8 mouse cellular contexts compared by ENCODE assay signal in the genomic region with DNA sequence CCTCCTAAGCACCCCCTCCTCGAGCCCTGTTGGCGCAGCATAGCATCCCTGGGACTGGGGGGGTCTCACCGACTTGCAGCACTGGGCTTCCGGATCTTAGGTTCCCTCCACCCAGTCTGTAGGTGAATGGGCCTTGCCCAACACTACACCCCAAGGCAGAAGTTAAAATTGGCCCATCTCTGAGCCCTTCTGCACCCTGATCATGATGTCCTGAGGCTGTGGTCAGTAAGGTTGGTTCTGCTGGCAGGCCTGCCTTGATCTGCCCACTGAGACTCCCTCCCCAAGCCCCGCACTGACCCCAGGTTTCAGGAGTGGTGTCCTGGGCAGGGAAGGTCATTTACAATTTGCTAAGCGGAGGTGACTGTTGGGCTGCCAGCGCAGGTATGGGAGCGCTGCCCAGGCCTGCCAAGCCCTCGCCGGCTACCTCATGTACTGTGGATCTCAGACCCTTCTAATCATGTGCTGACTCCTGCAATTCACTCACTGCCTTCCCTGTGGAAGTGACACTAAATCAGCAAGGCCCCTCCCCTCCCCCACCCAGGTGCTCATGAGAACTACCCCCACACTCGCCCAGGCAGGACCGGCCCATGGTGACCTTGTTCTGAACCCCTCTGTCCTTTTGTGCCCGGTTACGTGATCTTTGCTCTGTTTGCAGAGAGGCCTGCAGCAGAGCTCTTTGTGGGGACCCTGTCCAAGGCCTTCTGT. TPM values are rescaled to one million over a fixed set of nuclear protein-coding genes. Genes with fewer than 3 reads are reported as not detected.
A peak's percentile ranks its signal among the peaks of the same experiment; 100 is the strongest.
DNase-seq lines count a peak whose midpoint lies in the region; ATAC-seq and TF ChIP-seq lines count a peak whose summit lies in the region.

No protein-coding gene starts in this region.

- H3K4me1 ChIP-seq in liver, adult 2 months (ENCODE audit: control insufficient read depth, insufficient read depth, low read length), result peaks cover 30% of the 10 kb centered on the region
- H3K4me1 ChIP-seq in embryonic facial prominence, embryonic 14.5 days (ENCODE audit: control insufficient read depth, insufficient read depth, low read length), result peaks cover 44% of the 10 kb centered on the region
- peaks cover 6% of the 10 kb centered on the region for H3K4me1 ChIP-seq in hindbrain, embryonic 16.5 days (ENCODE audit: control insufficient read depth, insufficient read depth, low read depth, low read length)
- peaks cover 8% of the 10 kb centered on the region for H3K4me1 ChIP-seq in midbrain, embryonic 15.5 days

- no peak for ATAC-seq in embryonic facial prominence, embryonic 14.5 days (ENCODE audit: low read depth)
- no peak for ATAC-seq in hindbrain, embryonic 16.5 days
- no peak for ATAC-seq in midbrain, embryonic 15.5 days (replicated peaks)

- 29% methylated on average over 14 of the region's 14 CpGs for WGBS in liver, adult 2 months
- WGBS in embryonic facial prominence, embryonic 14.5 days, result 71% methylated on average over 14 of the region's 14 CpGs
- WGBS in hindbrain, embryonic 16.5 days, result 72% methylated on average over 14 of the region's 14 CpGs
- 84% methylated on average over 14 of the region's 14 CpGs for WGBS in midbrain, embryonic 15.5 days

- H3K9me3 ChIP-seq in embryonic facial prominence, embryonic 14.5 days (ENCODE audit: control insufficient read depth, low read length), result no peaks in the 10 kb centered on the region
- H3K9me3 ChIP-seq in hindbrain, embryonic 16.5 days (ENCODE audit: control insufficient read depth, low read length), result no peaks in the 10 kb centered on the region
- H3K9me3 ChIP-seq in midbrain, embryonic 15.5 days, result no peaks in the 10 kb centered on the region

- intact Hi-C loops in left cerebral cortex, postnatal 36 days (cut with DNase I), result no loop called here

- H3K9ac ChIP-seq in liver, adult 2 months (ENCODE audit: low read depth, low read length), result no peak overlapping the region
- peak overlapping the region; percentile 5 for H3K9ac ChIP-seq in embryonic facial prominence, embryonic 14.5 days (ENCODE audit: low read depth, low read length)
- H3K9ac ChIP-seq in hindbrain, embryonic 16.5 days (ENCODE audit: low read depth, low read length), result no peak overlapping the region
- H3K9ac ChIP-seq in midbrain, embryonic 15.5 days, result no peak overlapping the region

- no peak for TF ChIP-seq CTCF in liver, adult 2 months (IDR thresholded peaks at IDR 0.05; ENCODE audit: low read depth, low read length)

- H3K27me3 ChIP-seq in liver, adult 2 months (ENCODE audit: control insufficient read depth, insufficient read depth, low read length), result no peaks in the 10 kb centered on the region
- H3K27me3 ChIP-seq in embryonic facial prominence, embryonic 14.5 days (replicated peaks; ENCODE audit: control insufficient read depth, insufficient read depth, low read length), result no peaks in the 10 kb centered on the region
- no peaks in the 10 kb centered on the region for H3K27me3 ChIP-seq in hindbrain, embryonic 16.5 days (replicated peaks; ENCODE audit: control insufficient read depth, insufficient read depth, low read length)
- no peaks in the 10 kb centered on the region; the same call in 1 of the 2 replicates for H3K27me3 ChIP-seq in midbrain, embryonic 15.5 days (replicated peaks)

- H3K4me2 ChIP-seq in embryonic facial prominence, embryonic 14.5 days (ENCODE audit: low read depth, low read length), result no peak overlapping the region
- no peak overlapping the region for H3K4me2 ChIP-seq in hindbrain, embryonic 16.5 days (ENCODE audit: low read length)
- no peak overlapping the region for H3K4me2 ChIP-seq in midbrain, embryonic 15.5 days

- H3K27ac ChIP-seq in liver, adult 2 months (replicated peaks; ENCODE audit: insufficient read depth, low read depth, low read length), result peak overlapping the region; percentile 84
- peak overlapping the region; percentile 92 for H3K27ac ChIP-seq in embryonic facial prominence, embryonic 14.5 days (replicated peaks; ENCODE audit: low read depth, low read length)
- peak overlapping the region; percentile 55 for H3K27ac ChIP-seq in hindbrain, embryonic 16.5 days (ENCODE audit: low read depth, low read length)
- peak overlapping the region; percentile 30 for H3K27ac ChIP-seq in midbrain, embryonic 15.5 days

- no peak overlapping the region for H3K4me3 ChIP-seq in liver, adult 2 months (ENCODE audit: insufficient read depth, low read depth, low read length)
- no peak overlapping the region for H3K4me3 ChIP-seq in embryonic facial prominence, embryonic 14.5 days (ENCODE audit: low read depth, low read length)
- no peak overlapping the region for H3K4me3 ChIP-seq in hindbrain, embryonic 16.5 days (ENCODE audit: low read length)
- no peak overlapping the region for H3K4me3 ChIP-seq in midbrain, embryonic 15.5 days

- no peaks in the 10 kb centered on the region for H3K79me2 ChIP-seq in liver, adult 2 months (ENCODE audit: control insufficient read depth, insufficient read depth, low read length)

- TF ChIP-seq POLR2A in liver, adult 2 months (IDR thresholded peaks at IDR 0.05; ENCODE audit: extremely low read depth, insufficient read depth, low read length), result no peak

- DNase-seq in liver, adult 2 months (ENCODE audit: extremely low read depth, low read depth, low spot score), result peak; percentile 91
- no peak for DNase-seq in liver
- no peak for DNase-seq in embryonic facial prominence, embryonic 14.5 days (ENCODE audit: low spot score)
- no peak for DNase-seq in layer of hippocampus, adult 8-10 months (ENCODE audit: low spot score in 2 of 2)
- no peak for DNase-seq in left cerebral cortex, postnatal 36 days (ENCODE audit: low spot score in 2 of 2)
- no peak for DNase-seq in adrenal gland, adult 2 months

- H3K36me3 ChIP-seq in liver, adult 2 months (ENCODE audit: control insufficient read depth, insufficient read depth, low read length), result no peaks in the 10 kb centered on the region
- H3K36me3 ChIP-seq in embryonic facial prominence, embryonic 14.5 days (ENCODE audit: control insufficient read depth, insufficient read depth, low read length), result peaks cover 10% of the 10 kb centered on the region; the same call in 1 of the 2 replicates
- peaks cover 20% of the 10 kb centered on the region for H3K36me3 ChIP-seq in hindbrain, embryonic 16.5 days (ENCODE audit: control insufficient read depth, insufficient read depth, low read length)
- peaks cover 37% of the 10 kb centered on the region for H3K36me3 ChIP-seq in midbrain, embryonic 15.5 days (replicated peaks)

RNA-seq across cellular contexts. Expression of a gene that starts 6.7 kb away (rescaled TPM):
- total RNA-seq in liver, adult 2 months (2014; rRNA removed), result 22.1 and 23.6 TPM in 2 replicates
- polyA plus RNA-seq in liver, adult 2 months (2012; rRNA removed), result 33.8 and 38.8 TPM in 2 replicates
- polyA plus RNA-seq in embryonic facial prominence, embryonic 14.5 days (2014; fragmentation: Nextera tagmentation; extraction: Ambion mirVana), result 13.9 and 14.4 TPM in 2 replicates
- polyA plus RNA-seq in hindbrain, embryonic 16.5 days (2015; fragmentation: Nextera tagmentation; extraction: Ambion mirVana), result 13.8 and 13.9 TPM in 2 replicates
- polyA plus RNA-seq in midbrain, embryonic 15.5 days (2015; fragmentation: Nextera tagmentation; extraction: Ambion mirVana), result 13.7 and 15.5 TPM in 2 replicates
- 10 to 100 TPM in 2 of 4 experiments, 1 to 10 TPM in 2; 7.3 to 22.9 (median 15.2) TPM for total RNA-seq in layer of hippocampus, adult 8-10 months (2022)
- 1 to 10 TPM; 8.8 to 9.1 TPM for total RNA-seq in left cerebral cortex, postnatal 36 days (2021)
- total RNA-seq in adrenal gland, adult 2 months (2021), result 10 to 100 TPM; 38.0 to 42.5 TPM
- 102 and 120 TPM in 2 replicates for polyA plus RNA-seq in adrenal gland, adult 2 months (2012; rRNA removed)

RNA-seq across cellular contexts. Expression of a gene that starts 15.1 kb away (rescaled TPM):
- total RNA-seq in liver, adult 2 months (2014; rRNA removed), result 0.27 and 0.37 TPM in 2 replicates
- polyA plus RNA-seq in liver, adult 2 months (2012; rRNA removed), result 0.12 and 0.37 TPM in 2 replicates
- polyA plus RNA-seq in embryonic facial prominence, embryonic 14.5 days (2014; fragmentation: Nextera tagmentation; extraction: Ambion mirVana), result not detected in 2 replicates
- polyA plus RNA-seq in hindbrain, embryonic 16.5 days (2015; fragmentation: Nextera tagmentation; extraction: Ambion mirVana), result 0.26 and 0.50 TPM in 2 replicates
- 0.37 and 0.63 TPM in 2 replicates for polyA plus RNA-seq in midbrain, embryonic 15.5 days (2015; fragmentation: Nextera tagmentation; extraction: Ambion mirVana)
- 1 to 10 TPM in 3 of 4 experiments, under 1 TPM in 1; 0.83 to 1.4 (median 1.2) TPM for total RNA-seq in layer of hippocampus, adult 8-10 months (2022)
- total RNA-seq in left cerebral cortex, postnatal 36 days (2021), result under 1 TPM; 0.70 to 0.79 TPM
- total RNA-seq in adrenal gland, adult 2 months (2021), result 1 to 10 TPM; 1.1 to 2.5 TPM
- polyA plus RNA-seq in adrenal gland, adult 2 months (2012; rRNA removed), result 2.1 and 2.3 TPM in 2 replicates

RNA-seq across cellular contexts. Expression of a gene that starts 19.2 kb away (rescaled TPM):
- total RNA-seq in liver, adult 2 months (2014; rRNA removed), result 84.0 and 89.9 TPM in 2 replicates
- polyA plus RNA-seq in liver, adult 2 months (2012; rRNA removed), result 182 and 194 TPM in 2 replicates
- 39.1 and 40.5 TPM in 2 replicates for polyA plus RNA-seq in embryonic facial prominence, embryonic 14.5 days (2014; fragmentation: Nextera tagmentation; extraction: Ambion mirVana)
- 42.5 and 45.9 TPM in 2 replicates for polyA plus RNA-seq in hindbrain, embryonic 16.5 days (2015; fragmentation: Nextera tagmentation; extraction: Ambion mirVana)
- polyA plus RNA-seq in midbrain, embryonic 15.5 days (2015; fragmentation: Nextera tagmentation; extraction: Ambion mirVana), result 43.3 and 47.1 TPM in 2 replicates
- total RNA-seq in layer of hippocampus, adult 8-10 months (2022), result 10 to 100 TPM; 24.5 to 29.1 (median 27.6) TPM
- 10 to 100 TPM; 22.7 to 26.3 TPM for total RNA-seq in left cerebral cortex, postnatal 36 days (2021)
- 10 to 100 TPM; 86.9 to 90.5 TPM for total RNA-seq in adrenal gland, adult 2 months (2021)
- polyA plus RNA-seq in adrenal gland, adult 2 months (2012; rRNA removed), result 178 and 187 TPM in 2 replicates

RNA-seq across cellular contexts. Expression of a gene that starts 24.0 kb away (rescaled TPM):
- total RNA-seq in liver, adult 2 months (2014; rRNA removed), result 33.5 and 34.4 TPM in 2 replicates
- 34.8 and 39.8 TPM in 2 replicates for polyA plus RNA-seq in liver, adult 2 months (2012; rRNA removed)
- polyA plus RNA-seq in embryonic facial prominence, embryonic 14.5 days (2014; fragmentation: Nextera tagmentation; extraction: Ambion mirVana), result 45.8 and 55.2 TPM in 2 replicates
- 91.5 and 101 TPM in 2 replicates for polyA plus RNA-seq in hindbrain, embryonic 16.5 days (2015; fragmentation: Nextera tagmentation; extraction: Ambion mirVana)
- 103 and 107 TPM in 2 replicates for polyA plus RNA-seq in midbrain, embryonic 15.5 days (2015; fragmentation: Nextera tagmentation; extraction: Ambion mirVana)
- total RNA-seq in layer of hippocampus, adult 8-10 months (2022), result 10 to 100 TPM; 36.2 to 41.6 (median 39.6) TPM
- total RNA-seq in left cerebral cortex, postnatal 36 days (2021), result 10 to 100 TPM; 38.9 to 41.8 TPM
- 10 to 100 TPM; 57.8 to 72.3 TPM for total RNA-seq in adrenal gland, adult 2 months (2021)
- 36.3 and 42.4 TPM in 2 replicates for polyA plus RNA-seq in adrenal gland, adult 2 months (2012; rRNA removed)

RNA-seq across cellular contexts. Expression of a gene that starts 32.1 kb away (rescaled TPM):
- 0.55 and 0.67 TPM in 2 replicates for total RNA-seq in liver, adult 2 months (2014; rRNA removed)
- 0.20 and 0.39 TPM in 2 replicates for polyA plus RNA-seq in liver, adult 2 months (2012; rRNA removed)
- polyA plus RNA-seq in embryonic facial prominence, embryonic 14.5 days (2014; fragmentation: Nextera tagmentation; extraction: Ambion mirVana), result 27.2 and 34.4 TPM in 2 replicates
- 17.9 and 19.0 TPM in 2 replicates for polyA plus RNA-seq in hindbrain, embryonic 16.5 days (2015; fragmentation: Nextera tagmentation; extraction: Ambion mirVana)
- 18.3 and 20.3 TPM in 2 replicates for polyA plus RNA-seq in midbrain, embryonic 15.5 days (2015; fragmentation: Nextera tagmentation; extraction: Ambion mirVana)
- 1 to 10 TPM; 2.5 to 5.4 (median 3.9) TPM for total RNA-seq in layer of hippocampus, adult 8-10 months (2022)
- total RNA-seq in left cerebral cortex, postnatal 36 days (2021), result 1 to 10 TPM; 2.1 to 3.1 TPM
- 1 to 10 TPM; 3.6 to 5.9 TPM for total RNA-seq in adrenal gland, adult 2 months (2021)
- 0.38 and 0.71 TPM in 2 replicates for polyA plus RNA-seq in adrenal gland, adult 2 months (2012; rRNA removed)

Comparison
In these comparisons a context has a peak if more than half of its experiments do, and no peak if none do; other contexts are left out.
1. H3K27ac ChIP-seq: peak in every context shown above with its lines; median percentile 92 in embryonic facial prominence, embryonic 14.5 days; 84 in liver, adult 2 months; 55 in hindbrain, embryonic 16.5 days; 30 in midbrain, embryonic 15.5 days.